Mouse (Mus musculus) forebrain, embryonic 13.5 days (tissue): ENCODE results near the gene Eddm3b. TPM values are rescaled to one million over a fixed set of nuclear protein-coding genes. Genes with fewer than 3 reads are reported as not detected.
A peak's percentile ranks its signal among the peaks of the same experiment; 100 is the strongest.

Experiments
- ATAC-seq: fragments of 200-750 bp; cut with Nextera tagmentation; 2 replicates; pipeline ENCODE4 v1.8.0; 2017
- H3K27ac ChIP-seq: fragments of 300-500 bp; sonication (generic); 2 replicates; pipeline ENCODE4 v1.5.1; 2015; ENCODE audit warnings: inconsistent platforms, mild to moderate bottlenecking, moderate library complexity
- H3K27me3 ChIP-seq: fragments of 300-500 bp; sonication (generic); 2 replicates; pipeline ENCODE4 v1.6.1; 2015; ENCODE audit warnings: mild to moderate bottlenecking, inconsistent platforms
- H3K36me3 ChIP-seq: fragments of 300-500 bp; sonication (generic); 2 replicates; pipeline ENCODE4 v1.6.1; 2015; ENCODE audit warnings: mild to moderate bottlenecking, inconsistent platforms; ENCODE audit not compliant: poor library complexity, severe bottlenecking
- H3K4me1 ChIP-seq: fragments of 300-500 bp; sonication (generic); 2 replicates; pipeline ENCODE4 v1.6.1; 2015; ENCODE audit warnings: inconsistent platforms
- H3K4me2 ChIP-seq: fragments of 300-500 bp; sonication (generic); 2 replicates; pipeline ENCODE4 v1.6.1; 2015; ENCODE audit warnings: inconsistent platforms, mild to moderate bottlenecking, moderate library complexity
- H3K4me3 ChIP-seq: fragments of 300-500 bp; sonication (generic); 2 replicates; pipeline ENCODE4 v1.5.1; 2015; ENCODE audit warnings: mild to moderate bottlenecking, inconsistent platforms
- H3K9ac ChIP-seq: fragments of 300-500 bp; sonication (generic); 2 replicates; pipeline ENCODE4 v1.6.1; 2015; ENCODE audit warnings: mild to moderate bottlenecking, inconsistent platforms
- H3K9me3 ChIP-seq: fragments of 300-500 bp; sonication (generic); replicated peaks from 2 replicates; pipeline ENCODE4 v1.6.1; 2016; ENCODE audit warnings: inconsistent platforms
- WGBS: fragments of 180-500 bp; shearing (Covaris S2); methylation state at CpG from one replicate; pipeline ENCODE4 v1.1.7; 2015; 5-methylcytosine and 5-hydroxymethylcytosine counted together
- polyA plus RNA-seq: library from polyadenylated mRNA; unstranded; fragments of >200 nt; fragmentation: Nextera tagmentation; extraction: Ambion mirVana; gene quantifications from 2 replicates; pipeline ENCODE4 v1.2.1, GENCODE M21; 2015

Gene Eddm3b
- polyA plus RNA-seq, 1 experiment from 2014 or later: not detected

GRCm38 (mm10) chr14:51088166-51088969 is 25.9 kb upstream of the Eddm3b start:
- peak overlapping the region; percentile 60 for H3K27ac ChIP-seq
- H3K9me3 ChIP-seq: no peaks in the 10 kb centered on the region
- H3K9ac ChIP-seq: peak overlapping the region; percentile 61
- peak overlapping the region; percentile 69 for H3K4me3 ChIP-seq
- H3K36me3 ChIP-seq: no peaks in the 10 kb centered on the region
- H3K4me2 ChIP-seq: peak overlapping the region; percentile 65
- WGBS: under 1% methylated on average over 23 of the region's 23 CpGs
- ATAC-seq: peak; percentile 20
- H3K27me3 ChIP-seq: peaks cover 8% of the 10 kb centered on the region; the same call in 1 of the 2 replicates
- peaks cover 14% of the 10 kb centered on the region; the same call in 1 of the 2 replicates for H3K4me1 ChIP-seq

- Histone ChIP-seq H3K4me2 (peak overlapping the region; percentile 65), H3K4me3 (peak overlapping the region; percentile 69), H3K4me1 (peaks cover 7% of the 10 kb centered on the region; the same call in 1 of the 2 replicates), H3K36me3 (no peaks in the 10 kb centered on the region), H3K9ac (peak overlapping the region; percentile 62), H3K27me3 (peaks cover 3% of the 10 kb centered on the region; the same call in 1 of the 2 replicates), H3K9me3 (no peaks in the 10 kb centered on the region), H3K27ac (peak overlapping the region; percentile 60)
- peak; percentile 96 for ATAC-seq
- whole genome bisulfite sequencing: under 1% methylated on average over 34 of the region's 34 CpGs
Measured at GRCm38 (mm10) chr14:51088970-51089673, 25.1 kb upstream of the Eddm3b start.

- peak overlapping the region; percentile 69 for H3K4me3 ChIP-seq
- no peaks in the 10 kb centered on the region; the same call in 1 of the 2 replicates for H3K27me3 ChIP-seq
- under 1% methylated on average over 15 of the region's 15 CpGs for whole genome bisulfite sequencing
- peak overlapping the region; percentile 62 for H3K9ac ChIP-seq
- peaks cover 7% of the 10 kb centered on the region; the same call in 1 of the 2 replicates for H3K4me1 ChIP-seq
- H3K9me3 ChIP-seq: no peaks in the 10 kb centered on the region
- H3K27ac ChIP-seq: peak overlapping the region; percentile 71
- no peaks in the 10 kb centered on the region for H3K36me3 ChIP-seq
- H3K4me2 ChIP-seq: peak overlapping the region; percentile 65
- no peak; the same call in 1 of the 2 replicates for ATAC-seq
Measured at GRCm38 (mm10) chr14:51089674-51090076, 24.6 kb upstream of the Eddm3b start.

GRCm38 (mm10) chr14:51090077-51090781 is 24.0 kb upstream of the Eddm3b start:
- H3K9ac ChIP-seq: peak overlapping the region; percentile 62
- no peaks in the 10 kb centered on the region; the same call in 1 of the 2 replicates for H3K27me3 ChIP-seq
- no peaks in the 10 kb centered on the region for H3K9me3 ChIP-seq
- peaks cover 7% of the 10 kb centered on the region; the same call in 1 of the 2 replicates for H3K4me1 ChIP-seq
- H3K4me3 ChIP-seq: peak overlapping the region; percentile 69
- no peaks in the 10 kb centered on the region for H3K36me3 ChIP-seq
- H3K4me2 ChIP-seq: peak overlapping the region; percentile 65
- under 1% methylated on average over 27 of the region's 27 CpGs for WGBS
- peak overlapping the region; percentile 71 for H3K27ac ChIP-seq
- peak; percentile 44 for ATAC-seq

- Histone ChIP-seq H3K9ac (peak within 1 kb of the TSS; percentile 62), H3K27me3 (no peaks in the 10 kb centered on the region), H3K4me1 (peaks cover 7% of the 10 kb centered on the region; the same call in 1 of the 2 replicates), H3K36me3 (no peaks in the 10 kb centered on the region), H3K4me2 (peak within 1 kb of the TSS; percentile 65), H3K27ac (peak within 1 kb of the TSS; percentile 71), H3K4me3 (peak within 1 kb of the TSS; percentile 69), H3K9me3 (no peaks in the 10 kb centered on the region)
- ATAC-seq: peak; percentile 25
- 7% methylated on average over 33 of the region's 33 CpGs for WGBS
Measured at GRCm38 (mm10) chr14:51090921-51091900, 23.0 kb upstream of the Eddm3b start, which contains the start of the genes Rnase4 and Ang. Gene Rnase4, plus strand, starts transcription at chr14:51091077. Gene Ang, plus strand, starts transcription at chr14:51091150.

- peak overlapping the region; percentile 65 for H3K4me2 ChIP-seq
- peaks cover 7% of the 10 kb centered on the region; the same call in 1 of the 2 replicates for H3K4me1 ChIP-seq
- no peaks in the 10 kb centered on the region for H3K36me3 ChIP-seq
- 50% methylated on average over 8 of the region's 8 CpGs for WGBS
- no peaks in the 10 kb centered on the region for H3K27me3 ChIP-seq
- no peak overlapping the region for H3K4me3 ChIP-seq
- no peak for ATAC-seq
- no peak overlapping the region; the same call in 1 of the 2 replicates for H3K9ac ChIP-seq
- no peak overlapping the region for H3K27ac ChIP-seq
- no peaks in the 10 kb centered on the region for H3K9me3 ChIP-seq
Measured at GRCm38 (mm10) chr14:51092073-51092620, 22.1 kb upstream of the Eddm3b start.

GRCm38 (mm10) chr14:51093496-51093895 is 20.7 kb upstream of the Eddm3b start:
- H3K4me1 ChIP-seq: peaks cover 3% of the 10 kb centered on the region; the same call in 1 of the 2 replicates
- 30% methylated on average over 3 of the region's 3 CpGs for WGBS
- no peaks in the 10 kb centered on the region for H3K27me3 ChIP-seq
- H3K4me3 ChIP-seq: no peak overlapping the region
- no peaks in the 10 kb centered on the region for H3K9me3 ChIP-seq
- no peak overlapping the region for H3K27ac ChIP-seq
- no peak overlapping the region for H3K4me2 ChIP-seq
- ATAC-seq: no peak
- H3K9ac ChIP-seq: no peak overlapping the region
- H3K36me3 ChIP-seq: no peaks in the 10 kb centered on the region

GRCm38 (mm10) chr14:51094096-51094875 is 19.9 kb upstream of the Eddm3b start:
- 79% methylated on average over 5 of the region's 5 CpGs for WGBS
- H3K36me3 ChIP-seq: no peaks in the 10 kb centered on the region
- no peak overlapping the region for H3K9ac ChIP-seq
- no peak overlapping the region for H3K27ac ChIP-seq
- no peak for ATAC-seq
- no peaks in the 10 kb centered on the region for H3K4me1 ChIP-seq
- no peaks in the 10 kb centered on the region for H3K27me3 ChIP-seq
- H3K9me3 ChIP-seq: no peaks in the 10 kb centered on the region
- no peak overlapping the region for H3K4me3 ChIP-seq
- no peak overlapping the region for H3K4me2 ChIP-seq

- 70% methylated on average over 9 of the region's 9 CpGs for WGBS
- no peak overlapping the region for H3K27ac ChIP-seq
- no peaks in the 10 kb centered on the region for H3K9me3 ChIP-seq
- ATAC-seq: no peak
- no peaks in the 10 kb centered on the region for H3K36me3 ChIP-seq
- H3K4me3 ChIP-seq: no peak overlapping the region
- H3K4me2 ChIP-seq: no peak overlapping the region
- H3K4me1 ChIP-seq: no peaks in the 10 kb centered on the region
- no peaks in the 10 kb centered on the region for H3K27me3 ChIP-seq
- H3K9ac ChIP-seq: no peak overlapping the region
Measured at GRCm38 (mm10) chr14:51094921-51095320, 19.3 kb upstream of the Eddm3b start.
